Mouse (Mus musculus) CH12.LX (cell line): Measurements from ENCODE around the gene Rora. TPM values are rescaled to one million over a fixed set of nuclear protein-coding genes. Genes with fewer than 3 reads are reported as not detected.

Source experiments
- DNase-seq: peaks from one replicate; pipeline ENCODE4 v3.0.0-alpha.2; 2013; ENCODE audit errors: extremely low read depth
- H3K27ac ChIP-seq: 2 replicates; pipeline ENCODE4 v1.5.1; 2012; ENCODE audit warnings: low read depth, mild to moderate bottlenecking, control low read depth, moderate library complexity; ENCODE audit not compliant: insufficient read depth
- H3K27me3 ChIP-seq: replicated peaks from 2 replicates; pipeline ENCODE3; 2012; ENCODE audit warnings: inconsistent platforms
- H3K36me3 ChIP-seq, 2 experiments: replicated peaks in 1 of 2; 2 replicates each; pipeline versions ENCODE3 to v1.6.1; 2012; ENCODE audit warnings: inconsistent platforms in 1 of 2, low read length in 1 of 2, mild to moderate bottlenecking in 1 of 2, mixed read lengths in 1 of 2, moderate library complexity in 1 of 2; ENCODE audit not compliant: control insufficient read depth in 1 of 2, insufficient read depth in 1 of 2
- H3K4me1 ChIP-seq, 2 experiments: 2 replicates each; pipeline ENCODE4 v1.6.1; 2012; ENCODE audit warnings: inconsistent platforms in 1 of 2, moderate library complexity in 1 of 2; ENCODE audit not compliant: insufficient read depth in 2 of 2, control insufficient read depth in 1 of 2
- H3K4me2 ChIP-seq: 2 replicates; pipeline ENCODE4 v1.6.1; 2012; ENCODE audit warnings: low read depth, mild to moderate bottlenecking, control low read depth; ENCODE audit not compliant: poor library complexity, insufficient read depth, severe bottlenecking
- H3K4me3 ChIP-seq, 3 experiments: fragments of 150-350 bp in 1 of 3; sonication (generic) in 1 of 3; replicated peaks in 1 of 3; 2 replicates each; pipeline versions ENCODE3 to v1.5.1; 2011 to 2012; ENCODE audit warnings: low read depth in 2 of 3, low read length in 2 of 3, mild to moderate bottlenecking in 2 of 3, moderate library complexity in 2 of 3, control low read depth in 1 of 3, improper control_type of control experiment in 1 of 3, inconsistent platforms in 1 of 3, mixed read lengths in 1 of 3; ENCODE audit not compliant: poor library complexity in 1 of 3
- H3K79me2 ChIP-seq: replicated peaks from 2 replicates; pipeline ENCODE4 v1.6.1; 2012; ENCODE audit warnings: mild to moderate bottlenecking, moderate library complexity; ENCODE audit not compliant: control insufficient read depth, poor library complexity, insufficient read depth, severe bottlenecking; ENCODE audit errors: extremely low read depth
- H3K9ac ChIP-seq: 2 replicates; pipeline ENCODE4 v1.6.1; 2012; ENCODE audit warnings: low read depth, mild to moderate bottlenecking, control low read depth, moderate library complexity; ENCODE audit not compliant: insufficient read depth
- H3K9me3 ChIP-seq: replicated peaks from 2 replicates; pipeline ENCODE3; 2012; ENCODE audit warnings: low read length, inconsistent platforms, mixed read lengths
- BHLHE40 ChIP-seq: IDR thresholded peaks from 2 replicates; pipeline ENCODE4 v1.6.1; 2011; ENCODE audit warnings: mild to moderate bottlenecking, low read depth, low read length, improper control_type of control experiment
- CHD1 ChIP-seq: IDR thresholded peaks from 2 replicates; pipeline ENCODE4 v1.6.1; 2012; ENCODE audit warnings: low read depth, low read length, improper control_type of control experiment, inconsistent platforms
- CHD2 ChIP-seq: IDR thresholded peaks from 2 replicates; pipeline ENCODE4 v1.6.1; 2011; ENCODE audit warnings: low read length, improper control_type of control experiment
- ELF1 ChIP-seq: IDR thresholded peaks from 2 replicates; pipeline ENCODE4 v1.6.1; 2014; ENCODE audit warnings: low read depth, mild to moderate bottlenecking, inconsistent platforms, low read length, improper control_type of control experiment
- EP300 ChIP-seq: IDR thresholded peaks from 2 replicates; pipeline ENCODE4 v1.6.1; 2011; ENCODE audit warnings: low read length, improper control_type of control experiment
- ETS1 ChIP-seq: conservative IDR thresholded peaks from 2 replicates; pipeline ENCODE4 v1.6.1; 2012; ENCODE audit warnings: low read depth, mild to moderate bottlenecking, inconsistent platforms, low read length, improper control_type of control experiment, moderate library complexity
- MAZ ChIP-seq: IDR thresholded peaks from 2 replicates; pipeline ENCODE4 v1.6.1; 2012; ENCODE audit warnings: low read depth, mild to moderate bottlenecking, inconsistent platforms, low read length, improper control_type of control experiment, moderate library complexity
- MXI1 ChIP-seq: IDR thresholded peaks from 2 replicates; pipeline ENCODE4 v1.6.1; 2011; ENCODE audit warnings: mild to moderate bottlenecking, low read depth, low read length, improper control_type of control experiment
- MYC ChIP-seq: IDR thresholded peaks from 2 replicates; pipeline ENCODE4 v1.6.1; 2011; ENCODE audit warnings: low read depth, mild to moderate bottlenecking, improper control_type of control experiment, low read length
- NELFE ChIP-seq: IDR thresholded peaks from 2 replicates; pipeline ENCODE4 v1.6.1; 2011; ENCODE audit warnings: low read depth, low read length, improper control_type of control experiment
- NRF1 ChIP-seq: IDR thresholded peaks from 2 replicates; pipeline ENCODE4 v1.6.1; 2014; ENCODE audit warnings: low read depth, mild to moderate bottlenecking, inconsistent platforms, low read length, improper control_type of control experiment, moderate library complexity
- PAX5 ChIP-seq: IDR thresholded peaks from 2 replicates; pipeline ENCODE4 v1.6.1; 2012; ENCODE audit warnings: low read length, inconsistent platforms, mixed read lengths
- POLR2A ChIP-seq: IDR thresholded peaks from 2 replicates; pipeline ENCODE4 v1.6.1; 2011; ENCODE audit warnings: low read depth, mild to moderate bottlenecking, improper control_type of control experiment, low read length
- SMC3 ChIP-seq: IDR thresholded peaks from 2 replicates; pipeline ENCODE4 v1.6.1; 2011; ENCODE audit warnings: low read depth, low read length, improper control_type of control experiment
- UBTF ChIP-seq: IDR thresholded peaks from 2 replicates; pipeline ENCODE4 v1.6.1; 2012; ENCODE audit warnings: low read depth, mild to moderate bottlenecking, inconsistent platforms, low read length, improper control_type of control experiment, moderate library complexity
- USF2 ChIP-seq: conservative IDR thresholded peaks from 2 replicates; pipeline ENCODE4 v1.6.1; 2011; ENCODE audit warnings: low read depth, low read length, improper control_type of control experiment
- ZC3H11A ChIP-seq: IDR thresholded peaks from 2 replicates; pipeline ENCODE4 v1.6.1; 2012; ENCODE audit warnings: low read depth, mild to moderate bottlenecking, inconsistent platforms, low read length, improper control_type of control experiment
- ZKSCAN1 ChIP-seq: IDR thresholded peaks from 2 replicates; pipeline ENCODE4 v1.6.1; 2012; ENCODE audit warnings: low read depth, inconsistent platforms, low read length, improper control_type of control experiment, borderline replicate concordance
- dilution Hi-C: fragments of 300-500 bp; cut with MboI; formaldehyde crosslinking; loops from 2 replicates; pipeline ENCODE4 v1.14.3; 2020; ENCODE audit warnings: low sequenced_read_pairs; ENCODE audit not compliant: extremely low pct_unique_long_range_greater_than_20kb, extremely low pct_ligation_motif_present
- in situ Hi-C: fragments of 300-500 bp; cut with MboI; formaldehyde crosslinking; loops from 3 replicates; pipeline ENCODE4 v1.14.3; 2019; ENCODE audit warnings: low sequenced_read_pairs, low pct_ligation_motif_present, low pct_unique_long_range_greater_than_20kb, mixed read lengths
- polyA plus RNA-seq: library from polyadenylated mRNA; unstranded; fragments of >175 nt; gene quantifications from 2 replicates; pipeline ENCODE4 v1.2.1, GENCODE M21; 2012; ENCODE audit warnings: low read depth; ENCODE audit not compliant: insufficient read length
- total RNA-seq, 2 experiments: library from RNA; depleted of rRNA; stranded (reverse); fragments of 300-350 nt in 1 of 2; fragments of >200 nt in 1 of 2; gene quantifications; 2 replicates each; pipeline ENCODE4 v1.2.3; 2012 to 2014

Rora gene
- total and polyA plus RNA-seq, 3 experiments = 0.36 to 0.66 (median 0.64) TPM

- TF ChIP-seq EP300 = no peak
- TF ChIP-seq ZC3H11A = no peak
- no peak for TF ChIP-seq BHLHE40
- TF ChIP-seq MYC = no peak
- TF ChIP-seq MXI1 = no peak
- no peak for TF ChIP-seq MAZ
- TF ChIP-seq UBTF = no peak
- TF ChIP-seq, all 38 proteins: peak for 0
Measured at GRCm38 (mm10) chr9:68641123-68641522, 12.5 kb upstream of the Rora start.

GRCm38 (mm10) chr9:68648061-68648460, 5.5 kb upstream of the Rora start:
- H3K9ac ChIP-seq = no peak overlapping the region
- TF ChIP-seq MAZ (no peak), BHLHE40 (no peak), ZKSCAN1 (no peak), ETS1 (no peak), PAX5 (no peak), NELFE (no peak), CHD2 (no peak), ELF1 (no peak)
- H3K4me3 ChIP-seq = no peak overlapping the region
- DNase-seq = no peak
- H3K27me3 ChIP-seq = no peaks in the 10 kb centered on the region
- in situ Hi-C loops (no loop called here), dilution Hi-C loops (no loop called here)
- no peak overlapping the region for H3K27ac ChIP-seq
- H3K4me1 ChIP-seq = no peaks in the 10 kb centered on the region
- H3K79me2 ChIP-seq = no peaks in the 10 kb centered on the region
- H3K9me3 ChIP-seq = peaks cover 64% of the 10 kb centered on the region
- H3K36me3 ChIP-seq = no peaks in the 10 kb centered on the region
- no peak overlapping the region for H3K4me2 ChIP-seq

More at GRCm38 (mm10) chr9:68641123-68641522, 12.5 kb upstream of the Rora start:
- Histone ChIP-seq H3K9me3 (peaks cover 75% of the 10 kb centered on the region), H3K36me3 (no peaks in the 10 kb centered on the region), H3K4me1 (no peaks in the 10 kb centered on the region), H3K4me2 (no peak overlapping the region), H3K27me3 (no peaks in the 10 kb centered on the region), H3K9ac (no peak overlapping the region), H3K27ac (no peak overlapping the region), H3K4me3 (no peak overlapping the region), H3K79me2 (no peaks in the 10 kb centered on the region)
- DNase-seq = no peak
- dilution Hi-C loops (no loop called here), in situ Hi-C loops (no loop called here)

- H3K9ac ChIP-seq = no peak overlapping the region
- H3K4me1 ChIP-seq = no peaks in the 10 kb centered on the region
- no peaks in the 10 kb centered on the region for H3K27me3 ChIP-seq
- no peak overlapping the region for H3K4me2 ChIP-seq
- peaks cover 77% of the 10 kb centered on the region for H3K9me3 ChIP-seq
- no peak overlapping the region for H3K4me3 ChIP-seq
- TF ChIP-seq MYC (no peak), USF2 (no peak), MAZ (no peak), CHD1 (no peak), POLR2A (no peak), NRF1 (no peak), SMC3 (no peak)
- no peaks in the 10 kb centered on the region for H3K79me2 ChIP-seq
- in situ Hi-C loops = no loop called here
- dilution Hi-C loops = no loop called here
- no peaks in the 10 kb centered on the region for H3K36me3 ChIP-seq
- H3K27ac ChIP-seq = no peak overlapping the region
- DNase-seq = no peak
Measured at GRCm38 (mm10) chr9:68654039-68654332, 400 bp downstream of the Rora start.
